Mouse (Mus musculus) liver, embryonic 18 days (tissue): Measurements from ENCODE around the gene Immp2l. TPM values are rescaled to one million over a fixed set of nuclear protein-coding genes. Genes with fewer than 3 reads are reported as not detected.

ENCODE experiments used
- polyA plus RNA-seq: library from polyadenylated mRNA; depleted of rRNA; stranded (reverse); fragments of >200 nt; gene quantifications from 2 replicates; pipeline ENCODE4 v1.2.3, GENCODE M21; 2012; rRNA removed

Immp2l gene
- 13.5 and 14.2 TPM in 2 replicates for polyA plus RNA-seq

DNA sequence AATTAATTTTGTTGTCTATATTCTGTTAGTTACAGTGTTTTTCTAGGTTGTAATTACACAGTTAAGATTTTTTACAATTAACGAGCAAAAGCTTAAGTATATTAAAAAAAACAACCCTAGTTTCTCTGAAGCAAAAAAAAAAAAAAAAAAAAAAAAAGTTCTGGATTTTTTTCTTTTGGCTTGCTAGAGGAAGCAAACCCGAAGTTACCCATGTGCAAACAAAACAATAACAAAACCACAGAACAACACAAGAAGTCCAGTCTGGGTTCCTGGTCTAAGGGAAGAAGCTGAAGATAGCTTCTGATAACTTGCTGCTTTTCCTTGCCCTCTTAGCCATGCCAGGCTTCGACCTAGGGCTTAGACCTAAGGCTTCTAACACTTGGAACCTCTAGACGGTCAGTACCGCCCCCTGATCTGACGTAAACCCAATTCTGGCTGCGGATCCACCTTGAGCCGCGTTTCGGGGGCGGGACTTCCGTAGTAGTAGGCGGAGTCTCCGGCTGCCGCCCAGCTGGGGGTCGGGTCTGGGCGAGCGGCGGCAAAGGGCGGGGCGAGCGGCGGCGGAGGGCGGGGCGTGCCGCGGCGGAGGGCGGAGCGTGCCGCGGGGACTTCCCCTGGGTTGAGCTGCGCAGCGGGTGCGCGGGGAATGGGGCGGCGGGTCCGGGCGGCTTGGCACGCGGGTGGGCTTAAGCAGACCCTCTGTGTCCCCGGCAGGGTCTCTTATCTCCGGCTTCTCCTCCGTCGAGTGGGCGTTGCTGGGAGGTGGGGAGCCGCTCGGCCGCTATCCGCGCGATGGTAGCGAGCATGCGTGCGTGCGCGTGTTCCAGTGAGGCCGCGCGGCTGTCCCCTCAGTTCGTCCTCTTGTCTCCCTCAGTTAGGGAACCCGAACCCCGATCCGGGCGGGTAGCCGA, at the start of gene Immp2l:
TSS of gene Immp2l (plus strand) at position 580 of the 911 bp plus-strand sequence.

DNA sequence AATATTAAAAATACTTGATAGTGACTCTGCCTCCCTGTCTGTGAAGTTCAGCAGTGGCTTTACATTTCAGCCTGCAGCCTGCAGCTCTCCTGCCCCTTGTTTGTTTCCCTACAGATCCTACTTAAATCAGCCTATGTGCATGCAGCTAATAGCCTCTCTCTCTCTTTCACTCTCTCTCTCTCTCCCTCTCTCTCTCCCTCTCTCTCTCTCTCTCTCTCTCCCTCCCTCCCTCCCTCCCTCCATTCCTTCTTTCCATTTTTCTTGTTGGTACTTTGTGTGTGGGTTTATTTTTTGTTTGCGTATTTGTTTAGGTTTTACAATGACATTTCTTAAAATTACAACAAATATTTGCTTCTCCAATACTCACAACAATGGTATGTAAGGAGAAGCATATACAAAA, 462.4 kb downstream of the Immp2l start, which contains the start of gene Lrrn3:
TSS of gene Lrrn3 (minus strand) at position 101 of the 400 bp plus-strand sequence.

